Mouse (Mus musculus): Measurements from ENCODE around the gene Lpar3. TPM values are rescaled to one million over a fixed set of nuclear protein-coding genes. Genes with fewer than 3 reads are reported as not detected.
A peak's percentile ranks its signal among the peaks of the same experiment; 100 is the strongest.

Gene Lpar3
- total RNA-seq, 2 experiments from 2014 or later: 0.42 to 1.2 TPM

- intact Hi-C loops (cut with DNase I): no loop called here
- no peak for DNase-seq (ENCODE audit: low spot score in 2 of 2)
Observed at GRCm38 (mm10) chr3:146283732-146284361, 63.1 kb downstream of the Lpar3 start.

GRCm38 (mm10) chr3:146286118-146286517 lies 65.4 kb downstream of the Lpar3 start:
- DNase-seq (ENCODE audit: low spot score in 2 of 2): peak; percentile 33 to 58
- intact Hi-C loops (cut with DNase I): no loop called here

- intact Hi-C loops (cut with DNase I): no loop called here
- DNase-seq (ENCODE audit: low spot score in 2 of 2): no peak
Observed at GRCm38 (mm10) chr3:146291928-146292327, 71.2 kb downstream of the Lpar3 start.

GRCm38 (mm10) chr3:146292515-146292914 lies 71.8 kb downstream of the Lpar3 start:
- intact Hi-C loops (cut with DNase I): no loop called here
- no peak for DNase-seq (ENCODE audit: low spot score in 2 of 2)

- intact Hi-C loops (cut with DNase I): no loop called here
- DNase-seq (ENCODE audit: low spot score in 2 of 2): no peak
Observed at GRCm38 (mm10) chr3:146302451-146302850, 81.7 kb downstream of the Lpar3 start.

- intact Hi-C loops (cut with DNase I): no loop called here
Observed at GRCm38 (mm10) chr3:146303194-146303593, 82.4 kb downstream of the Lpar3 start.

GRCm38 (mm10) chr3:146304556-146305405 lies 84.0 kb downstream of the Lpar3 start:
- no peak for DNase-seq (ENCODE audit: low spot score in 2 of 2)

More at GRCm38 (mm10) chr3:146303194-146303593, 82.4 kb downstream of the Lpar3 start:
- DNase-seq (ENCODE audit: low spot score in 2 of 2): no peak

GRCm38 (mm10) chr3:146307341-146307740 lies 86.6 kb downstream of the Lpar3 start:
- no peak for DNase-seq (ENCODE audit: low spot score in 2 of 2)
- intact Hi-C loops (cut with DNase I): no loop called here

More at GRCm38 (mm10) chr3:146304556-146305405, 84.0 kb downstream of the Lpar3 start:
- intact Hi-C loops (cut with DNase I): no loop called here

- no peak for DNase-seq (ENCODE audit: low spot score in 2 of 2)
- intact Hi-C loops (cut with DNase I): no loop called here
Observed at GRCm38 (mm10) chr3:146307886-146308285, 87.1 kb downstream of the Lpar3 start.

- intact Hi-C loops (cut with DNase I): no loop called here
Observed at GRCm38 (mm10) chr3:146309586-146309985, 88.8 kb downstream of the Lpar3 start.

GRCm38 (mm10) chr3:146311121-146311538 lies 90.4 kb downstream of the Lpar3 start:
- intact Hi-C loops (cut with DNase I): no loop called here
- DNase-seq (ENCODE audit: low spot score in 2 of 2): no peak

More at GRCm38 (mm10) chr3:146309586-146309985, 88.8 kb downstream of the Lpar3 start:
- DNase-seq (ENCODE audit: low spot score in 2 of 2): no peak

GRCm38 (mm10) chr3:146315414-146315813 lies 94.7 kb downstream of the Lpar3 start:
- DNase-seq (ENCODE audit: low spot score in 2 of 2): no peak
- intact Hi-C loops (cut with DNase I): no loop called here

- no peak for DNase-seq (ENCODE audit: low spot score in 2 of 2)
- intact Hi-C loops (cut with DNase I): no loop called here
Observed at GRCm38 (mm10) chr3:146316293-146316692, 95.5 kb downstream of the Lpar3 start.

GRCm38 (mm10) chr3:146317366-146317765 lies 96.6 kb downstream of the Lpar3 start:
- intact Hi-C loops (cut with DNase I): no loop called here
- no peak for DNase-seq (ENCODE audit: low spot score in 2 of 2)

- intact Hi-C loops (cut with DNase I): no loop called here
- DNase-seq (ENCODE audit: low spot score in 2 of 2): no peak
Observed at GRCm38 (mm10) chr3:146317911-146318310, 97.1 kb downstream of the Lpar3 start.

GRCm38 (mm10) chr3:146318520-146318938 lies 97.8 kb downstream of the Lpar3 start:
- intact Hi-C loops (cut with DNase I): no loop called here
- no peak for DNase-seq (ENCODE audit: low spot score in 2 of 2)

GRCm38 (mm10) chr3:146318987-146319386 lies 98.2 kb downstream of the Lpar3 start:
- intact Hi-C loops (cut with DNase I): no loop called here

GRCm38 (mm10) chr3:146319503-146319902 lies 98.7 kb downstream of the Lpar3 start:
- no peak for DNase-seq (ENCODE audit: low spot score in 2 of 2)
- intact Hi-C loops (cut with DNase I): no loop called here

More at GRCm38 (mm10) chr3:146318987-146319386, 98.2 kb downstream of the Lpar3 start:
- peak; percentile 26 to 45 for DNase-seq (ENCODE audit: low spot score in 2 of 2)

- DNase-seq (ENCODE audit: low spot score in 2 of 2): no peak
- intact Hi-C loops (cut with DNase I): loop anchor here (5.0 to 10.0 kb wide), 2 partner anchors 457 to 620 kb away; no protein-coding TSS in a partner anchor
Observed at GRCm38 (mm10) chr3:146324949-146325348, 104.2 kb downstream of the Lpar3 start.

Measured in left cerebral cortex, postnatal 14 days (tissue).